Mouse (Mus musculus) lung, postnatal 36 days (tissue): ENCODE results near the gene Celsr1.
"Not testable (repeated sequence)": the region's sequence is repeated elsewhere in the genome, so short reads cannot be mapped to it uniquely, and the experiment has no call there.

Source experiments
- DNase-seq: peaks from one replicate; pipeline ENCODE4 v3.0.0; 2022; ENCODE audit warnings: mixed read lengths

Gene Celsr1

GRCm38 (mm10) chr15:86064191-86064849 lies 30.7 kb upstream of the Celsr1 start:
- DNase-seq: no peak

DNA sequence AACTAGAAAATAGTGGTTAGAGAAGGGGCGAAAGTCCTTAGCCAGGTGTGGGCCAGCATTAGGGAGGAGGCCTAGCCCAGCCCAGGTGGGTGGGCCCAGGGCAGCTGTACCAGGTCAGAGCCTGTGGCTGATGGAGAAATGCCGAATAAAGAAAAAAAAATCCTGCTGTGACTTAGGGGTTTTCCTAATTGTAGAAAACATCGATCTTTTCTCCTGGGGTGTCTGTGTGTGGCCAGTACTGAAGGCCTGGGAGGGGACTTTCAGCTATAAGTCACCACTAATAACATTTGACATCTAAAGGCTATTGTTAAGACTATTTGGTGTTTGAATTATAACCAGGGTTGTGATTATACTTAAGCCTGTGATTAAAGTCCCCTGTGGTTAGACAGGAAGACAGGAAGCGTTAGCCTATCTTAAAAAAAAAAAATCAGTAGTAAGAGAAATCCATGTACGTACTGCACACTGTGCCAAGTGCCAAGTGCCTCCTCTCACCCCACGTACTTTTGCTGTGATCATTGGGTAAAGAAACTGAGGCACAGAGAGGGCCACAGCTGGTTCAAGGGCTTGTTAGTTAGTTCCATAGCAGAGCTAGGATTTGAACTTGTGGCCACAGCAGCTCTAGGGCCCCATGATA lies 28.4 kb upstream of the Celsr1 start:
- no peak for DNase-seq

GRCm38 (mm10) chr15:86061221-86061620 lies 27.6 kb upstream of the Celsr1 start:
- no peak for DNase-seq

- DNase-seq: no peak
These were observed 27.0 kb upstream of the Celsr1 start for GRCm38 (mm10) chr15:86060581-86060980.

- no peak for DNase-seq
These were observed 26.3 kb upstream of the Celsr1 start for GRCm38 (mm10) chr15:86059835-86060380.

DNA sequence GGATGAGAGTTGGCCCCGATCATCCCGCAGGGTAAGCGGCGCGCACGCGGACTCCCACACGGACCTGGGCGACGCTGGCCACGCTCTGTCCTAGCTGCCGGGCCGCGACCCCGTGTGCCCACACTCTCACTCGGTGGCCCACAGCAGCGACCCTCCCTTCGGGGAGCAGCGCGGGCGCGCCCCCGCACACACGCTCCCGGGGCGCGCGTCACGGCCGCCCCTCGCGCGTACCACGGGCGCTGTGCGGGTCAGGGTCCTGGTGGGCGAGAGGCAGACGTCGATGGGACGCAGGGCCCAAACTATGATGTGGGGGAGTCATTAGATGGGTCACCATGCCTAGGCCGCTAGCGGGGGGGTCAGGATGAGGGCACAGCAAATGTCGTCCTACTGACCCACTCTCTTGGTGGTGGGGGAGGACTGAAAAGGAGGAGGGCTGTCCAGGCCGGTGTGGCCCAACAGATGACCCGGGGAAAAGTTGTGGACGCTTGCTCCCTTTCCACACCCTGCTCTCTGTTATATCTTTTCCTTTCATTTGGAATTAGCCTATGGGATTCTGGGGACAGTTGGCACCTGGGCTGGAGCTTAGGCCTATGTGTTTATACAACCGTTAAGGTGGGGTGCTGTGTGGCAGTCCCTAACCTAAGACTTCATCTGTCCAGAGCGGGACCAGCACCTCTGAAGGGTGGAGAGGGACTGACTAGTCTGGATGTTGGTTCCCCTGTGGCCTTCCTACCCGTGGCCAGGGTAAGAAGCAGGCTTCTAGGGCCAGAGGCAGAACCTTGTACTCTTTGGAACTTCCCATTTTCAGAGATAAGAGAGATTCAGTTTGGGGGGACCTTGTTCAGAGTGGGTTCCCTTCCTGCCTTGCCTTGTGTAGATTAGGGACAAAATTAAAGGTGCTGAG lies 25.6 kb upstream of the Celsr1 start:
- no peak for DNase-seq

DNA sequence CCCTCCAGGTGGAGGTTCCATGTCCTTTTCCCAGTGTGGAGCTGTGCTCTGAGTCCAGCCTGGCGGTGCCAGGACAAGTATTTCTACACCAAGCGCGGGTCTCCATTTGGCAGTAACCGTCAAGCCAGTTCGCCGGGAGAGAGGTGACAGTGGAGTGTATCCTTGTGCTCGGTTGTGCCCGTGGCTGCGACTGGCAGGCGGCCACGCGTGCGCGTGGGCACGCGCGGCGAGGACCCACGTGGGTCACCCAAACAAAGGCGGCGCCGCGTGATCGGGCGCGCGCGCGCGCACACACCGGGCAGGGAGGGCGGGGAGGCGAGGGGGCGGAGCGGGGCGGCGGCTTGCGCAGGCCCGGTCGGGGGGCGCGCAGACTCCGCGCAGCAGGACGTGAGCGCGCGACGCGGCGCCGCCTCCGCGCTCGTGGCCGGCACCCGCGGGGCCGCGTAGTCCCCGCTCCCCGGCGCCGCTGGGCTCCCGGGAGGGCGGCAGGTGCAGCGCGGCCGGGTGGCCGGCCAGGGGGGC lies 24.9 kb upstream of the Celsr1 start:
- DNase-seq: peak; percentile 90

DNA sequence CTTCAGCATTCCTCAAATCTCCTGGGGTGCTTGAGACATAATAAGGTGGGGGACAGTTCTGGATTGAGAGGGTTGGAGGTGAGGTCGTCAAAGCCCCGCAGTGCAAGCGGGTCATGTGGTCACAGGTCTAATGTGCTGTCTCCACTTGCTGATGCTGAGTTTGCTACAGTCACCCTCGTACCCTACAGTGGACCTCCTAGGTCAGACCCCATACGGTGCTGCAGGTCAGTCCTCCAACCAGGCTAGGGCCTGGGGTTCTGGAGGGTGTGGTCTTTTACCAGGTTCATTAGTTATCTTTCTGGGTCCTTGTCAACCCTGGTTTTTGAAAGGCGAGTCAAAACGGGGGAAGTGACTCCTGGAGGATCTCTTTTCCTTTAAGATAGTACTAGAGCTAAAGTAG lies 24.3 kb upstream of the Celsr1 start:
- no peak for DNase-seq

DNA sequence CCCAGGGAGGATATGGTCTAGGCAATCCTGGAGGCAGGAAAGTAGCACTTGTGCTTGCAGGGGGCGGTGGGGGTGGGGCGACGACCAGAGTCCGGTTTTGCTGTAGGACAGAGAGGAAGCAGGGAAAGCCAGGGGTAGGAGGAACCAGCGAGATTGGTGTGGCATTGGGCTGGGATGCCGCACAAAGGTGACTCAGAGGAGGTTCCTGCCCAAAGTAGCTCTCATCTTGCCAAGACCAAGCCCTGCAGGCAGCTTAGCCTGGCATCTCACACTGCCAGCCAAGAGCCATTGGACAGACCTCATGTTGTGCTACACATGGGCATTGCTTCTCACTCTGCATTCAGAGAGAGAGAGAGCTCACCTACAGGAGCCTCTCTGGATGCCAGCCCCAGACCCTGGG lies 23.8 kb upstream of the Celsr1 start, which contains the start of gene Gramd4:
Gene Gramd4, plus strand, starts transcription at position 283 of the 400 bp plus-strand sequence.
- no peak for DNase-seq

- no peak for DNase-seq
These were observed 22.7 kb upstream of the Celsr1 start for GRCm38 (mm10) chr15:86056221-86056760.

DNA sequence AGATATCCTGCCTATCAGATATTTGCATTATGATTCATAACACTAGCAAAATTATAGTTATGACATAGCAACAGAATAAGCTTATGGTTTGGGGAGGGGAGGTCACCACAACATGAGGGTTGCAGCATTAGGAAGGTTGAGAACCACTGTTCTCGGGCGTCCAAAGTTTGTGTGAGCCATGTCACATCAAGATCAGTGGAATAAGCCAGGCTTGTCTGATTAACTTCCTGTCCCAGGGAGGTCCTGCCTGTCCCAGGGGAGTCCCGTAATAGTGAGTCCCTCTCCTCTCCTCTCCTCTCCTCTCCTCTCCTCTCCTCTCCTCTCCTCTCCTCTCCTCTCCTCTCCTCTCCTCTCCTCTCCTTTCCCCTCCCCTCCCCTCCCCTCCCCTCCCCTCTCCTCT lies 21.3 kb upstream of the Celsr1 start:
- not testable (repeated sequence) for DNase-seq

DNA sequence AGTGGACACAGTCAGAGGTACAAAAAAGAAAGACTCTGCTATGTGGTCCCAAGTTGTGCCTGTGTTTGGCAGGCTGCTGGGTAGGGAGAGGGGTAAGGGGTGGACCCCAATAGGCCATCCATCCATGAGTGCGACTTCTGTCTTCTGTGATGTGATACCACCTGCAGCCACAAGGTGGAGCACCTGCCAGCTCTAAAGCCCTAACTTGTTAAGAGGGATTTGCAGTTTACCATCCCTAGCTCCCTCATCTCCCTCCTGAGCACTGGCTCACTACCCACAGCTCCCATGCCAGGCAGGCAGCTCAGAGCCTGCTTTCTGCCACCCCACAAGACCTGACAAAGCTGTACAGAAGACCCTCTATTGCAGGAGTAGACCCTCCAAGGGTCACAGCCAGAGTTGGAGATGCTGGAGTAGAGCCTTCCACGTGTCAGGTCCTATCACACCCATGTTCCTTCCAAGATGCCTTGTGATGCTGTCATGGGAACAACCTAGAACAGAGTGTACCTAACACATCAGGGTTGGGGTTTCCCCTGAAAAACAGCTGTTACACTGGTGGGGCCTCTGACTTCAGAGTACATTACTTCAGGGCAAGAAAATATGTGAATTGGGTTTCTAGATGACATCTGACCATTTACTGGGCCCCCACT lies 20.4 kb upstream of the Celsr1 start:
- DNase-seq: peak; percentile 89

GRCm38 (mm10) chr15:86051878-86052478 lies 18.4 kb upstream of the Celsr1 start:
- no peak for DNase-seq

DNA sequence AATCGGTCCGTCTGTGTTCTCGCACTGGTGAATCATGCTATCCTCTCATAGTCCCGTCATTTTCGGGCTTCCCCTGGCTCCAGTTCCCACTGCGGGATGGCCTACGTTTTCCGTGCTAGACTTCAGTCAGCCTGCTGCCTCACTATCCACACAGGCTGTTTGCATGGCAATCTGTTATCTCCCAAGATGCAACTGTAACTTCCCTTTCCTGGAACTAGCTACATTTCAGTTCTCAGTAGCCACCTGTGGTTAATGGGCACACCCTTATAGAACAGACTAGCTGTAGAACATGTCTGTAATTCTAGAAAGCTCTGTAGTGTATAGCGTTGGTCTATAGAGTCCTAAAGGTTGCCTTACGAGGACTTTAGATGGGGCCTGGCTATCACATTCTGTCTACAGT lies 17.6 kb upstream of the Celsr1 start:
- no peak for DNase-seq

DNA sequence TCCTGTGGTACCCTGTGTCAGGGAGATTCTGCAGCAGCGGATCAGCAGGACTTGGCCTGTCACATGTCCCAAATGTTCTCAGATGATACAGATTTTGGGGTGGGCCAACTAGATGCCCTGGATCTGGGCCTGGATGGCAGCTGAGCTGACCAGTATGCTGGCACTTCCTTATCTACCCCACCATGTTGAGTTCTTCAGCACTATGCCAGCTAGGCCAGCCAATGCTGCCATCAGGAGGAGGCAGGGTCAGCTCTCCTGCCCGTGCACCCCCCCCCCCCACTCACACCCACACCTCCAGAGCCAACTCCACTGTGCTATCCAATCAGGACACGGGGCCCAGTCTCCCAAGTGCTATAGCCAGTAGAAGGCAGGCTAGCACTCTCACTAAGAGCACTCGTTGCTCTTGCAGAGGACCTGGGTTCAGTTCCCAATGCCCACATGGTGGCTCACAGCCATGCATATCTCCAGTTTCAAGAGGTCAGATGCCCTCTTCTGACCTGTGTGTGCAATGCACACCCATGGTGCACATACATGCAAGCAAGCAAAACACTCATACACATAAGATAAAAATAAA lies 16.7 kb upstream of the Celsr1 start:
- DNase-seq: no peak

DNA sequence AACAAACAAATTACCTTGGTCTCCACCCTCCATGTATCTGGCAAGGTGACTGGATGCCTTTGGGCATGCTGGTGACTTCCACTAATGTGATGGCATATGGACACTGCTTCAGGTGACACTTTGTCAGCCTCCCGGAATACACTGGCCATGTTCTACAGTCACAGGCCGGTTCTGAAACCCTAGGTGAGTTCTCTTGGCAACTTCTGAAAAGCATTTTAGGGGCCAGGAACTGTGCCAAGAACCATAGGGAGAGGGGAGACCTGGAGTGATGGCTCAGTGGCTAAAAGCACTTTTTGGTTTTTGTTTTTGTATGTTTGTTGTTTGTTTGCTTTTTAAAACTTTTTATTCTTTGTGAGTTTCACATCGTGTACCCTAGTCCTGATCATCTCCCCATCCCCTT lies 15.9 kb upstream of the Celsr1 start:
- DNase-seq: no peak

- DNase-seq: peak; percentile 55
These were observed 8.8 kb upstream of the Celsr1 start for GRCm38 (mm10) chr15:86042364-86042763.

- DNase-seq: no peak
These were observed 7.8 kb upstream of the Celsr1 start for GRCm38 (mm10) chr15:86041421-86041820.

GRCm38 (mm10) chr15:86038802-86039201 lies 5.2 kb upstream of the Celsr1 start:
- peak; percentile 66 for DNase-seq

GRCm38 (mm10) chr15:86035913-86036312 lies 2.3 kb upstream of the Celsr1 start:
- DNase-seq: peak; percentile 61

DNA sequence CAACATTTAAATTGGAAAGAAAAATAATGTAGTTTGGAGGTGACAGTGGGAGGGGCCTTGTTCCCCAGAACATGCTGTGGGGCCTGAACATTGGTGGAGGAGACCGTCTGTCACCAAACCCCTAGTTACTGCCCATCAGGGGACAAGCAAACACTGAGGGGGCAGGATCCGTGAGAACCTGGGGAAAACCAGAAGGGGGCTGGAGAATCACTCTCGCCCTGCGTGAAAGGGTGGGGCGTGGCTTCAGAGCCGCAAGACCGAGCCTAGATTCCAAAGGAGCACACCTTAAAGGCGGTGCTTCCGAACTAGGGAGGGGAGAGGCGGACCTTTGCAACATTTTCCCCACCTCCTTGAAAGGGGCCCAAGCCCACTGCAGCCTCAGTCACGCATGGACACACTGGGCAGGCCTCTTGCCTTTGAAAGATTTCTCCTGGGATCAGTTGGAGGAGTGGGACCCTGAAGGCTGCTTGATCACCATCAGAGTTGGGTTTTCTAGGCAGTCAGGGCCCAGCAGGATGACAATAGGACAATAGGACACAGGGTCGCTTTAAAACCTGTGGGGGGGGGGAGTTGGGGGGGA lies 1.3 kb upstream of the Celsr1 start:
- DNase-seq: peak; percentile 50
